Comparison of ENCODE assay signal across 29 mouse cellular contexts in the genomic region with DNA sequence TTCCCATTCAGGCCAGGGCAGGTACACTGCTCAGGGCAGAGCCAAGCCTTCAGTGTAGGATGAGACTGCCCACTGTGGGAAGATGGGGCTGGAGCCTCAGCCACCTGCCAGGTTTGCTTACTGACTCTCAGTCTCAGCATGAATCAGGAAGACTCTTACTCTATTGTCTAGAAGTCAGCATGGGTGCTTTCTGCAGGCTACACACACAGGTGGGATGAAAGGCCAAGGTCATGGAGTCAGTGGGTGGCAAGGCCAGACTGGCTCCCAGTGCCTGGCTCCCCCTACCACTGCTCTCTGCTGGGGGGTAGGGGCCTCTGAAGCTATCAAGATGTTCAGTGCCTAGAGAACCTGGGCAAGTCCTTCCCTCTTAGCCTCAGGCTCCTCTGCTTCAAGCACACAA. TPM values are rescaled to one million over a fixed set of nuclear protein-coding genes. Genes with fewer than 3 reads are reported as not detected.
DNase-seq lines count a peak whose midpoint lies in the region; ATAC-seq and TF ChIP-seq lines count a peak whose summit lies in the region.
"Had no signal": no experiment of that assay in that cellular context is flagged by ENCODE, and none has a peak within 500 bp of the region (broad histone marks: within the 10 kb centered on the region; RNA-seq: fewer than 3 reads in every experiment).

No protein-coding gene starts in this region.

- intact Hi-C loops in heart, postnatal 25 days (cut with DNase I), result no loop called here

- TF ChIP-seq POLR2A in ES-Bruce4 (IDR thresholded peaks at IDR 0.05; ENCODE audit: insufficient read depth, low read length), result no peak

- H3K4me1 ChIP-seq in E14TG2a.4 (replicated peaks; ENCODE audit: low read depth, low read length), result peaks cover 62% of the 10 kb centered on the region
- H3K4me1 ChIP-seq in ES-Bruce4 (ENCODE audit: control insufficient read depth, insufficient read depth, low read length), result peaks cover 5% of the 10 kb centered on the region
- peaks cover 0 to 15% of the 10 kb centered on the region in 2 experiments; a peak in 2 of 4 replicates for H3K4me1 ChIP-seq in ES-E14 (ENCODE audit: control insufficient read depth in 2 of 2, insufficient read depth in 2 of 2, low read length in 2 of 2, poor library complexity in 1 of 2)
- peaks cover 18% of the 10 kb centered on the region for H3K4me1 ChIP-seq in intestine, embryonic 15.5 days (replicated peaks)
- peaks cover 12% of the 10 kb centered on the region for H3K4me1 ChIP-seq in forebrain, embryonic 15.5 days

- ATAC-seq in intestine, embryonic 15.5 days, result no peak
- ATAC-seq in forebrain, embryonic 15.5 days (replicated peaks), result no peak

- in situ Hi-C loops in ES-E14 (cut with MboI; ENCODE audit: low sequenced_read_pairs in 2 of 2, unreplicated experiment in 2 of 2), result no loop called here

- 0 out of 2 replicates have a peak, but pooled peaks have one; percentile 23 for TF ChIP-seq EP300 in ES-Bruce4 (IDR thresholded peaks at IDR 0.05; ENCODE audit: insufficient read depth, low read depth, low read length)

- DNase-seq in ES-E14 (ENCODE audit: low read depth, low spot score), result peak; percentile 38
- DNase-seq in ZHBTc4 (ENCODE audit: low read depth, low spot score), result peak; percentile 73
- no peak for DNase-seq in layer of hippocampus, postnatal 10 days (ENCODE audit: low spot score in 2 of 2)
- DNase-seq in heart, postnatal 25 days (ENCODE audit: low spot score), result no peak
- DNase-seq: adrenal gland, adult 2 months; adrenal gland, postnatal 10 days; adrenal gland, postnatal 25 days; cerebellum, adult 11 months; cerebellum, adult 18-20 months; cerebellum, adult 8-10 months; cerebellum, adult 9-11 months; cerebellum, postnatal 14 days; cerebellum, postnatal 36 days; embryo, embryonic 11 days; forebrain, postnatal 0 days had no signal

- H3K4me3 ChIP-seq in E14TG2a.4 (replicated peaks; ENCODE audit: low read length) (0 out of 2 replicates have a peak overlapping the region, but pooled peaks have one; percentile 32), ES-Bruce4 (ENCODE audit: low read depth, low read length) (no peak overlapping the region), ES-E14 (ENCODE audit: insufficient read depth in 1 of 2, low read depth in 1 of 2, low read length in 2 of 2, poor library complexity in 1 of 2, severe bottlenecking in 1 of 2) (no peak overlapping the region)
- no peak overlapping the region for H3K4me3 ChIP-seq in intestine, embryonic 15.5 days (replicated peaks)
- no peak overlapping the region for H3K4me3 ChIP-seq in forebrain, embryonic 15.5 days
- H3K4me3 ChIP-seq: embryonic facial prominence, embryonic 13.5 days; embryonic facial prominence, embryonic 15.5 days; erythroblast, embryonic 14.5 days; forebrain, embryonic 10.5 days; forebrain, embryonic 12.5 days had no signal

- H3K27me3 ChIP-seq in E14TG2a.4 (ENCODE audit: insufficient read depth, low read length) (peaks cover 10% of the 10 kb centered on the region; the same call in 1 of the 2 replicates), ES-Bruce4 (ENCODE audit: control insufficient read depth, insufficient read depth, low read length, poor library complexity, severe bottlenecking) (no peaks in the 10 kb centered on the region)
- H3K27me3 ChIP-seq in intestine, embryonic 15.5 days (replicated peaks), result no peaks in the 10 kb centered on the region
- no peaks in the 10 kb centered on the region for H3K27me3 ChIP-seq in forebrain, embryonic 15.5 days
- H3K27me3 ChIP-seq: embryonic facial prominence, embryonic 13.5 days; embryonic facial prominence, embryonic 15.5 days had no signal

- no peak overlapping the region for H3K4me2 ChIP-seq in intestine, embryonic 15.5 days (replicated peaks)
- no peak overlapping the region for H3K4me2 ChIP-seq in forebrain, embryonic 15.5 days (replicated peaks)
- H3K4me2 ChIP-seq: embryonic facial prominence, embryonic 13.5 days; embryonic facial prominence, embryonic 15.5 days had no signal

- H3K9ac ChIP-seq in ES-Bruce4 (ENCODE audit: low read depth, poor library complexity, severe bottlenecking), result no peak overlapping the region
- no peak overlapping the region for H3K9ac ChIP-seq in ES-E14 (ENCODE audit: insufficient read depth, low read depth, low read length, poor library complexity, severe bottlenecking)
- H3K9ac ChIP-seq in intestine, embryonic 15.5 days, result no peak overlapping the region
- no peak overlapping the region for H3K9ac ChIP-seq in forebrain, embryonic 15.5 days (replicated peaks)
- H3K9ac ChIP-seq: embryonic facial prominence, embryonic 13.5 days; embryonic facial prominence, embryonic 15.5 days; forebrain, embryonic 12.5 days; forebrain, postnatal 0 days had no signal

- H3K27ac ChIP-seq in ES-Bruce4 (ENCODE audit: insufficient read depth, low read length) (no peak overlapping the region), ES-E14 (ENCODE audit: insufficient read depth, low read depth, low read length, poor library complexity, severe bottlenecking) (no peak overlapping the region)
- no peak overlapping the region for H3K27ac ChIP-seq in intestine, embryonic 15.5 days
- no peak overlapping the region for H3K27ac ChIP-seq in forebrain, embryonic 15.5 days (replicated peaks)
- H3K27ac ChIP-seq: embryonic facial prominence, embryonic 13.5 days; embryonic facial prominence, embryonic 15.5 days; forebrain, embryonic 10.5 days; forebrain, embryonic 12.5 days had no signal

- TF ChIP-seq CTCF in E14TG2a.4 (conservative IDR thresholded peaks at IDR 0.05; ENCODE audit: low read length) (no peak), ES-Bruce4 (IDR thresholded peaks at IDR 0.05; ENCODE audit: low read depth, low read length) (no peak)

- H3K36me3 ChIP-seq in E14TG2a.4 (ENCODE audit: insufficient read depth, low read length) (no peaks in the 10 kb centered on the region), ES-Bruce4 (ENCODE audit: control insufficient read depth, insufficient read depth, low read length, poor library complexity, severe bottlenecking) (no peaks in the 10 kb centered on the region), ES-E14 (ENCODE audit: control insufficient read depth, insufficient read depth, low read length, poor library complexity, severe bottlenecking) (no peaks in the 10 kb centered on the region)
- no peaks in the 10 kb centered on the region for H3K36me3 ChIP-seq in intestine, embryonic 15.5 days
- no peaks in the 10 kb centered on the region for H3K36me3 ChIP-seq in forebrain, embryonic 15.5 days
- H3K36me3 ChIP-seq: embryonic facial prominence, embryonic 13.5 days; embryonic facial prominence, embryonic 15.5 days; forebrain, embryonic 10.5 days; forebrain, embryonic 12.5 days had no signal

- H3K9me3 ChIP-seq in E14TG2a.4 (ENCODE audit: low read length) (no peaks in the 10 kb centered on the region), ES-Bruce4 (replicated peaks; ENCODE audit: control insufficient read depth, insufficient read depth, low read length, poor library complexity, severe bottlenecking) (no peaks in the 10 kb centered on the region), ES-E14 (ENCODE audit: control insufficient read depth, insufficient read depth, low read depth, low read length) (no peaks in the 10 kb centered on the region)
- no peaks in the 10 kb centered on the region for H3K9me3 ChIP-seq in intestine, embryonic 15.5 days
- H3K9me3 ChIP-seq in forebrain, embryonic 15.5 days, result no peaks in the 10 kb centered on the region
- H3K9me3 ChIP-seq: embryonic facial prominence, embryonic 13.5 days; embryonic facial prominence, embryonic 15.5 days; forebrain, embryonic 10.5 days; forebrain, embryonic 12.5 days had no signal

TF ChIP-seq in ES-E14, 5 proteins besides CTCF, POLR2A, EP300 and RAD21:
- 0 out of 2 replicates have a peak, but pooled peaks have one; percentile 10 for TF ChIP-seq MAFK (IDR thresholded peaks at IDR 0.05; ENCODE audit: insufficient read depth, low read depth, low read length)
- no peak for TF ChIP-seq ZNF384 (IDR thresholded peaks at IDR 0.05; ENCODE audit: low read depth, low read length)
TF ChIP-seq in ES-E14: peak in this region for 1.

RNA-seq across cellular contexts. Expression of a gene that starts 55.9 kb away (rescaled TPM):
- polyA plus RNA-seq in ES-Bruce4 (2011; ENCODE audit: insufficient read depth, insufficient read length, low read depth, missing spikeins), result 0.42 TPM in 1 of 2 replicates, not detected in the other
- total RNA-seq in ES-E14 (2012; rRNA removed), result 0.62 and 0.69 TPM in 2 replicates
- 5.1 and 5.2 TPM in 2 replicates for polyA plus RNA-seq in intestine, embryonic 15.5 days (2015; fragmentation: Nextera tagmentation; extraction: Ambion mirVana)
- total RNA-seq in layer of hippocampus, postnatal 10 days (2021), result not detected
- not detected for total RNA-seq in heart, postnatal 25 days (2021)
- 0.27 TPM in 1 of 2 replicates, not detected in the other for polyA plus RNA-seq in forebrain, embryonic 15.5 days (2015; fragmentation: Nextera tagmentation; extraction: Ambion mirVana)
- total RNA-seq: adrenal gland, adult 2 months; adrenal gland, postnatal 10 days; adrenal gland, postnatal 25 days; adrenal gland, postnatal 4 days; common myeloid progenitor, adult 5-6 weeks; forebrain, postnatal 0 days; MEL had no signal
- polyA plus RNA-seq: adrenal gland, adult 2 months; brain, embryonic 14.5 days; C2C12; erythroblast, embryonic 14.5 days; forebrain, embryonic 10.5 days; forebrain, embryonic 12.5 days had no signal

Comparison
In these comparisons a context has a peak if more than half of its experiments do, and no peak if none do; other contexts are left out.
1. DNase-seq: peak in ES-E14 (single experiment) and ZHBTc4 (single experiment); none in layer of hippocampus, postnatal 10 days (0 of 2) and heart, postnatal 25 days (single experiment).